Mouse (Mus musculus) ES-E14 (cell line): ENCODE measurements around the gene Nme7. TPM values are rescaled to one million over a fixed set of nuclear protein-coding genes. Genes with fewer than 3 reads are reported as not detected.

Source experiments
- DNase-seq: peaks from one replicate; pipeline ENCODE4 v3.0.0-alpha.2; 2013; ENCODE audit warnings: low read depth, low spot score
- H3K27ac ChIP-seq: 2 replicates; pipeline ENCODE4 v1.5.1; 2012; ENCODE audit warnings: low read depth, mild to moderate bottlenecking, low read length, moderate library complexity, mixed read lengths; ENCODE audit not compliant: poor library complexity, insufficient read depth, severe bottlenecking
- H3K36me3 ChIP-seq: 2 replicates; pipeline ENCODE4 v1.6.1; 2012; ENCODE audit warnings: mild to moderate bottlenecking, low read length, moderate library complexity, mixed read lengths; ENCODE audit not compliant: control insufficient read depth, poor library complexity, insufficient read depth, severe bottlenecking
- H3K4me1 ChIP-seq, 2 experiments: fragments of 150-350 bp in 1 of 2; sonication (generic) in 1 of 2; 2 replicates each; pipeline ENCODE4 v1.6.1; 2012; ENCODE audit warnings: low read length in 2 of 2, mild to moderate bottlenecking in 1 of 2, mixed read lengths in 1 of 2; ENCODE audit not compliant: control insufficient read depth in 2 of 2, insufficient read depth in 2 of 2, poor library complexity in 1 of 2
- H3K4me3 ChIP-seq, 2 experiments: fragments of 150-350 bp in 1 of 2; sonication (generic) in 1 of 2; 2 replicates each; pipeline ENCODE4 v1.5.1; 2012; ENCODE audit warnings: low read length in 2 of 2, low read depth in 1 of 2, mild to moderate bottlenecking in 1 of 2, mixed read lengths in 1 of 2; ENCODE audit not compliant: insufficient read depth in 1 of 2, poor library complexity in 1 of 2, severe bottlenecking in 1 of 2
- H3K9ac ChIP-seq: 2 replicates; pipeline ENCODE4 v1.6.1; 2012; ENCODE audit warnings: low read depth, mild to moderate bottlenecking, low read length, mixed read lengths; ENCODE audit not compliant: poor library complexity, insufficient read depth, severe bottlenecking
- H3K9me3 ChIP-seq: fragments of 150-350 bp; sonication (generic); 2 replicates; pipeline ENCODE4 v1.6.1; 2012; ENCODE audit warnings: low read depth, mild to moderate bottlenecking, low read length; ENCODE audit not compliant: control insufficient read depth, insufficient read depth
- CHD2 ChIP-seq: IDR thresholded peaks from 2 replicates; pipeline ENCODE4 v1.6.1; 2014; ENCODE audit warnings: mild to moderate bottlenecking, low read depth, low read length, inconsistent platforms
- HCFC1 ChIP-seq: IDR thresholded peaks from 2 replicates; pipeline ENCODE4 v1.6.1; 2012; ENCODE audit warnings: low read length, inconsistent platforms, borderline replicate concordance; ENCODE audit not compliant: insufficient read depth
- MAFK ChIP-seq: IDR thresholded peaks from 2 replicates; pipeline ENCODE4 v1.6.1; 2014; ENCODE audit warnings: mild to moderate bottlenecking, low read depth, low read length, inconsistent platforms; ENCODE audit not compliant: insufficient read depth
- ZC3H11A ChIP-seq: IDR thresholded peaks from 2 replicates; pipeline ENCODE4 v1.6.1; 2012; ENCODE audit warnings: low read depth, mild to moderate bottlenecking, inconsistent platforms, low read length, borderline replicate concordance
- ZNF384 ChIP-seq: IDR thresholded peaks from 2 replicates; pipeline ENCODE4 v1.6.1; 2012; ENCODE audit warnings: low read depth, low read length, inconsistent platforms
- in situ Hi-C, 2 experiments: fragments of 600-800 bp; cut with MboI; formaldehyde crosslinking; loops; one replicate each; pipeline ENCODE4 v1.15.1; 2025; ENCODE audit warnings: low sequenced_read_pairs in 2 of 2, inconsistent platforms in 1 of 2; ENCODE audit not compliant: unreplicated experiment in 2 of 2
- total RNA-seq: library from RNA; depleted of rRNA; stranded (reverse); fragments of 300-350 nt; gene quantifications from 2 replicates; pipeline ENCODE4 v1.2.3, GENCODE M21; 2012

The Nme7 gene
- total RNA-seq, 1 experiment = 32.8 TPM

GRCm38 (mm10) chr1:164460921-164461697 lies 157.2 kb downstream of the Nme7 start:
- Histone ChIP-seq H3K36me3 (no peaks in the 10 kb centered on the region), H3K9me3 (no peaks in the 10 kb centered on the region), H3K27ac (no peak overlapping the region), H3K4me1 (peaks cover 8 to 16% of the 10 kb centered on the region in 2 experiments; a peak in 3 of 4 replicates), H3K9ac (no peak overlapping the region), H3K4me3 (no peak overlapping the region)
- no peak for TF ChIP-seq CHD2
- no peak for TF ChIP-seq ZNF384
- TF ChIP-seq ZC3H11A = no peak
- no peak for TF ChIP-seq MAFK
- TF ChIP-seq HCFC1 = no peak
- in situ Hi-C loops = no loop called here
- no peak for DNase-seq

GRCm38 (mm10) chr1:164461726-164462125 lies 157.8 kb downstream of the Nme7 start:
- in situ Hi-C loops = no loop called here
- Histone ChIP-seq H3K27ac (no peak overlapping the region), H3K9ac (no peak overlapping the region), H3K4me1 (peaks cover 5 to 13% of the 10 kb centered on the region in 2 experiments; a peak in 2 of 4 replicates), H3K36me3 (no peaks in the 10 kb centered on the region), H3K9me3 (no peaks in the 10 kb centered on the region), H3K4me3 (no peak overlapping the region)
- TF ChIP-seq ZC3H11A (no peak), CHD2 (no peak), MAFK (no peak), HCFC1 (no peak), ZNF384 (no peak)
- no peak for DNase-seq

GRCm38 (mm10) chr1:164467406-164467805 lies 163.5 kb downstream of the Nme7 start:
- no peaks in the 10 kb centered on the region for H3K36me3 ChIP-seq
- no peak overlapping the region for H3K27ac ChIP-seq
- H3K9me3 ChIP-seq = no peaks in the 10 kb centered on the region
- H3K4me1 ChIP-seq = peaks cover 7 to 11% of the 10 kb centered on the region in 2 experiments
- no peak overlapping the region for H3K9ac ChIP-seq
- DNase-seq = no peak
- no peak overlapping the region for H3K4me3 ChIP-seq
- TF ChIP-seq ZNF384 (no peak), HCFC1 (no peak), MAFK (no peak), CHD2 (no peak), ZC3H11A (no peak)
- in situ Hi-C loops = no loop called here

GRCm38 (mm10) chr1:164468329-164468728 lies 164.4 kb downstream of the Nme7 start:
- in situ Hi-C loops = no loop called here
- Histone ChIP-seq H3K4me3 (no peak overlapping the region), H3K9me3 (no peaks in the 10 kb centered on the region), H3K9ac (no peak overlapping the region), H3K27ac (no peak overlapping the region), H3K4me1 (peaks cover 7 to 11% of the 10 kb centered on the region in 2 experiments), H3K36me3 (no peaks in the 10 kb centered on the region)
- DNase-seq = no peak
- TF ChIP-seq ZC3H11A (no peak), ZNF384 (no peak), MAFK (no peak), HCFC1 (no peak), CHD2 (no peak)
